Mouse (Mus musculus) bone marrow, adult 2 months (tissue): Measurements from ENCODE around the gene Hoxc11.

Experiments used
- CTCF ChIP-seq: fragments of 200-500 bp; IDR thresholded peaks from 2 replicates; pipeline ENCODE4 v1.5.1; 2011; ENCODE audit warnings: low read length, control low read depth; ENCODE audit not compliant: control insufficient read depth, insufficient read depth
- POLR2A ChIP-seq: fragments of 200-500 bp; IDR thresholded peaks from 2 replicates; pipeline ENCODE4 v1.6.1; 2011; ENCODE audit warnings: low read depth, mild to moderate bottlenecking, control low read depth, low read length, borderline replicate concordance; ENCODE audit not compliant: control insufficient read depth

- TF ChIP-seq CTCF (no peak), POLR2A (no peak)
Measured at GRCm38 (mm10) chr15:102910496-102911095, 43.6 kb upstream of the Hoxc11 start.
